Mouse (Mus musculus) ES-CJ7 (cell line): Measurements from ENCODE around the gene Tshz2.
A peak's percentile ranks its signal among the peaks of the same experiment; 100 is the strongest.

Experiments
- DNase-seq: peaks from one replicate; pipeline ENCODE4 v3.0.0; 2011; ENCODE audit warnings: low read depth, low spot score

Tshz2 gene

DNA sequence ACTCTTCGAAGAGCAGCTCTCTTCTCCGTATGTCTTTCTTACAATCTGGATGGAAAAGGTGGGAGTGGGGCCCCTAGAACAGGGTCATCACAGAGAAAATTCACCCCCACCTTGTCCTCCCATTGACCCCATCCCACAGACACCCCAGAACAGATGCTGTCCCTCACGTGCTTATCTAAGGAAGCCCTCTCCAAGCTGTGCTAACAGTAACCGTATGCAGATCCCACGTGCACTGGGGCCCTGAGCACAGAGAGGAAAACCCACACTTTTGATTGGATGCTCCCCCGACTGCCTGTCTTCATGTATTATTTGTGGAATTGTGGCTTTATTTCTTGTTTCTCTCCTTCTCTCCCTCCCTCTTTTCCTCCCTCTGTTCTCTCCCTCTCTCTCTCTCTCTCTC lies 229.9 kb downstream of the Tshz2 start:
- DNase-seq = no peak

DNA sequence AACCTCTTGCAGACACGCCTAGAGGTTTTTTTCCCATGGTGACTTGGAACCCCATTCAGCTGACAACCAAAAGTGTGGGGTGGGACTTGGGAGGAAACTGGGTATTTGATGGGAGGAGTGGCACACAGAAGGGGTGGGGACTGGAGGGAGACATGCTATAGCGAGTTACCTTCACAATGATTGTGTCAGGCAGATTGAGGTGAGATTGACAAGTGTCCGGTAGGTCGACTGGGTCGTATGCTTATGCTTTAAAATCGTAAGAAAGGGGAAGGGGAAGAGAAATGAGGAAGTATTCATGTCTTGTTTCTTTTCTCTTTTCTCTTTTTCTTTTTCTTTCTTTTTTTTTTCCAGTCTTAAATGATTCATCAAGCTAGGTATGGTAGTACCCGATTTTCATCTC lies 236.7 kb downstream of the Tshz2 start:
- DNase-seq = no peak

DNA sequence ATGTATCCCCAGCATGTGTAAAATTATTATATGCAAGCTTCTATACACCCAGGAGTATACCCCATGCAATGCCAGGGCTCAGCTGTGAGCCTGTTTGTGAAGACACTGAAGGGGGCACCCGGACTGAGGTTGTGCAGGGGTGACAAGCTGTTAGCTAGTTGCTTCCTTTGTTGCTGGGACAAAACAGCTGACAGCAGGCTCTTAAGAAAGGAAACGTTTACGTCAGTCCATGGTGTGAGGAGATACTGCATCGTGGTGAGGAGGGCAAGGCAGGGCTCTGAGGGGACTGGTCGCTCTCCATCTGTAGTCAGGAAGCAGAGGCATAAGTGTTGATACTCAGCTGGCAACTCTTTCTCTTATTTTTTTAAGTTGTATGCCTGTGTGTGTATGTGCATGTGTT lies 237.7 kb downstream of the Tshz2 start:
- DNase-seq = no peak

DNA sequence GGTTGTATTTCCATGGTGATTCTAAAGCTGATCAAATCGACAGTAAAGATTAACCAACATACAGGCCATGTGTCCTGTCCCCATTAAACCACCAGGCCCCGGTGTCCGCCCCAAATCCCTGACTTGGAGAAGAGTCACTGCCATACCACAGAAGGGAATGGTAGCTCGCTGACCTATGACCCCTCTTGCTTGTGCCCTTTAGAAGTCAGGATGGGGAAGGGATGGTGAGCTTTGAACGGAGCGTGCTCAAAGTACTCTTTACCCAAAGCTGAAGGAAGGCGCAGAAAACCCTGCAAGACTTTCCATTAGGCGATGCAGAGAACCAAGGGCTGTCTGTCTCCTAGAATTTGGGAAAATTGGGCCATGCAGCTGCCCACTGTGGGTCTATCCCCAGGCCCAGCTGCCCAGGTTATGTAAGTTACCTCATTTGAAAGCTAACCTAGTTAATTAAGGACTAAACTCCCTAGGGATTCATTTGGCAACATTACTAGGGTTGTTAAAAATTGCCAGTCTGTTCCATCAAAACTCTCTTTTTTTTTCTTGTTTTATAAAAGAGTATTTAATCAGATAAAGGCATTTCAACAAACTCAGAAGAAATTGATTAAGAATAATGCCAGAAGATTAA lies 238.7 kb downstream of the Tshz2 start:
- DNase-seq = no peak

DNA sequence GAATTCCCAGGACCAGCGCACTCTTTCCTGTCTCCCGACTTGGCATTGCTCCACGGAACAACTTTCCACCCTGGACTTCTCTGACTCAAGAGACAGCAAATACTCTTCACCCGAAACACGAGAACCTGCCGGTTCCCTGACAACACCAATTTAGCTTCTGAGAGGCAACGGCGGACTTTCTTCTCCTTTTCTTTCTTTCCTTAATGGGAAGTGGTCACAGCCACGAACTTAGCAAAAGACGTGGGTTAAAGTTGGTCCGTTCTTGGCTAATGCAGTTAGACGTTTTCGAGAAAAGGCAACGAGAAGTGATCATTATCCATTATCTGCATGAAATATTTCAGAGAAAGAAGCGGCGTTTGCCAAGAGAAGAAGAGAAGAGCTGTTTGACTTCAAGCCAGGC lies 240.6 kb downstream of the Tshz2 start:
- no peak for DNase-seq

DNA sequence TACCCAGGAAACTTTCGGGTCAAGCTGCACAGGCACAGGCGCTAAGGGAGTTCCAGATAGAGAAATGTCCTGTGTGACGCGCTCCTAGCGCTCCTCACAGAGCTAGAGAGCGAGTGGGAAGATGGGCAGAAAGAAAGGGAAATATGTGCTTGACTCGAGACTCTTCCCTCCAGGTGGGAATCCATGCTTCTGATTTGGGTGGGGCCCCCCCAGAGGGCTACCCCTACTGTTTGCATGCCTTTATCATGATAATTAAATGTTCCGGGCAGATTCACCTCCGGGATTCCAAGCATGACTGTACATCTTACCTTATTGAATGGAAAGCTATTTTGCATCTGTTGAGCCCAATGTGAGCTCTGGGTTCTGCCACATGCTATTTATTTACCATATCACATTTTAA lies 255.1 kb downstream of the Tshz2 start:
- peak; percentile 79 for DNase-seq

DNA sequence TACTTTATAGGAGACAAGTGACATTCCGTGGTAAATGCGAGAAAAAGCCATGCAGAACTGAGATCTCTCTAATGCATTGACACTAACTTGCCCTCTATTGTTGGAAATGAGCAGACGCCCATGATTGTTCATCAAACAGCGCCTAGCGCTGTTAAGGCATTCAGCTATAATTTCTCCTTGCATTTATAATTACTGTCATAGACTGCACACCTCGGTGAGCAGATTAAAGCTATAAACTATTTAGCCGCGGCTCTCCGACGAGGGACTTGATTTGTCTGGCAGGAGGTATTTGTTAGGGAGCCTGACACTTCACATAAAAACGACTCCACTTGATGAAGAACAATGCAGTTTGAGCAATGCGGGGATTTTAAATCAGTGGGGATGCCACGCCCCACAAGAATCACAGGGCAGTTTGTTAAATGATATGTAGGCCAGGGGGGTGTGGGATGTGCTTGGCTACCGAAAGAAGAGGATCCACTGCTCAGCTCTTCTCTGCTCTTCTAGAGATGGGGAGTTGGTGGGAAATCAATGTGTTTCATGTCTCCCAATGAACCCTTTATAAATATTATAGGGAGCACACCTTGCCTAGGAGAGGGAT lies 259.7 kb downstream of the Tshz2 start:
- DNase-seq = no peak

DNA sequence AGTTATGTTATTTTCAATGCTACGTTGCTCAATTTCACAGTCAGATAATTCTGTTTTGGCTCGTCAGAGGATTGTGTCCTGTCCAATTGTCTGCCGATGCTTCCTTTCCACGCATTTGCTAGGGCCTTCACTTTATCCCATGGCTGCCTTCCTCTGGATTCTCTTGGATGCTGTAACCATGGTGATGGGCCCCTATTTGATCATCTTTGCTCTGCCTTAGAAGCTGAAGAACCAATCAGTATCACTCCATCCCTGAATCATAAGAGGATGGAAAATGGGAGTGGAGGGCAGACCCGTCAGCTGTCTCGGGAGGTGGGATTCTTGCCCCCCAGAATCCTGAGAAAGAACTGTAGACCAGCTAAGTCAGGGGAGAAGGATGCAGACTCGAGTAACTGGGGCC lies 270.1 kb downstream of the Tshz2 start:
- DNase-seq = no peak

DNA sequence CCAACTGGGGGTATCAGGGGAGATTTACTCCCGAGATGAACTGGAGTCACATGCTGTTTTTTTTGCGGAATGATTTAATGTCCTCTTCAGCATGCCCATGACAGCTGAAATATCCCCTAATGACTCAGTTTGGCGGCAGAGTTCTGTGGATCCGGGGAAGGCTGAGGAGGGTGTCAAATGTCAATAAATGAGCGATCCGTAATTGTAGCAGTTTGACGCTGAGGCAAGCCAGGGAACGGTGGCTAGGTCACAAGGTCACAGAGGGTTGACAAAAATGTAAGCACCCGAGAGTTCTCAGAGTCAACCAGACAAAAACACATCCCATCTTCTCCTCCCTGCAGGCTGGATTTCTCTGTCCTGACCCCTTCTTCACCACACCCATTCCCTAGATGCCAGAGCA lies 273.6 kb downstream of the Tshz2 start:
- DNase-seq = no peak

DNA sequence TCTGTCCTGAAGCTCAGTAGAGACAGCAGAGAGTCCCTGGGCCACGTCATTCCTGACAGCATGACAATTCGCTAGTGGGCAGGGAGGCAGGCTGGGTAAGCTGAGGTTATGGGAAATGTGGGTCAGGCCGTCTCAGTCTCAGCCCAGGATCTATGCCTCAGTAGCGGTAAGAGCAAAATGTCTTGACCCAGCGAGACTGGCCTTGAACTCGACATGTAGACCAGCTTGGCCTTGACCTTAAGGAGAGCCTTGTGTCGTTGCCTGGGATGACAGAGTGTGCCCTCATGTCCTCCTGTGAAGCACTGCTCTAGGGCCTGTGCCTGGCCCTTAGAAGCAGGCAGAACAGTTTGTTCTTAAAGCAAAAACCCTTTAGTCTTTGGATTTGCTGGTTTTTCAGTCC lies 275.2 kb downstream of the Tshz2 start:
- no peak for DNase-seq

DNA sequence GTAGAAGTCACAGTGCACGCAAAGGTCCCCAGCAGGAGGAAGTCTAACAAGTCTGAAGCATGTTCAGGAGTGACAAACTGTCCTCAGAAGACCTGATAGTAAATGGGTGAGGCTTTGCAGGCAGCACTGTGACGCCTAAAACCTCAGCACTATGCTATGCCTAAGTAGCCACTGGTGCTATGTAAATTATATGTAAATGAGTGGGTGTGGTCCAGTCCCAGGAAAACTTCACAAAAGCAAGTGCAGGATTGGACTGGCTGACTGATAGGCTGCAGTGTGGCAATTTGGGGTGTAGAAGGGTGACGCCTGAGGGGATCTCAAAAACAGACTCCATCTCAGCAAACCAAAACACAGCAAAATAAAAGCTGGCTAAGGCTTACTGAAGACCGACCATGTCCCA lies 277.8 kb downstream of the Tshz2 start:
- DNase-seq = peak; percentile 66

DNA sequence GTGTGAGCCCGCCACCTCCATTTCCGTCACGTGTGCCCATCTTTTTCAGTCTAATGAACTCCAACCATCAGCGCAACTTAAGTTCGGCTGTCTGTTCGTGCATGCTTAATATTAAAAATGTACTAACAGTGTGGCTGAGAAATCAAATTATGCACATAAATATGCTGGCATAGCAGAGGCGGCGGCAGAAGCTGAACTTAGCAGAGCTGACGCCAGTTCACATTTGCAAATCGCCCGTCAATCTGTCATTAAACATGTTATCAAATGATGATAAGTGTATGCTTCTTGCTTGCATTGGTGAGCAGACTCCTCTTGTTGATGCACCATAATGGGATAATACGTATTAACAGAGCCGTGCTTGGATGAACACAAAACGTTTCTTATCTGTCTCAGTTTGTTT lies 280.0 kb downstream of the Tshz2 start:
- DNase-seq = no peak

DNA sequence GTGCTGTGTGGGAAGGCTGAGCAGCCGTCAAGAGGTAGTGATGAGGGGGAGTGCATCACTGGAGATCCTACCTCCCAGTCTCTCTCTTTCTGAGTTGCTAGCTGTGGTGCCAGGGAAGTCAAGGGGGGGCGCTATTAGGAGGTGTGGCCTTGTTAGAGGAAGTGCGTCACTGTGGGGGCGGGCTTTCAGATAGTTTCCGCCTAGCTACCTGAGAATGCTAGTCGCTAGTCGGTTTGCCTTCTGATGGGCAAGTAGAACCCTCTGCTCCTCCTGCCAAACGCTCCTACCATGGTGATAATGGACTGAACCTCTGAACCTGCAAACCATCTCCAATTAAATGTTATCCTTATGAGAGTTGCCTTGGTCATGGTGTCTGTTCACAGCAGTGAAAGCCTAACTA lies 282.1 kb downstream of the Tshz2 start:
- peak; percentile 98 for DNase-seq

DNA sequence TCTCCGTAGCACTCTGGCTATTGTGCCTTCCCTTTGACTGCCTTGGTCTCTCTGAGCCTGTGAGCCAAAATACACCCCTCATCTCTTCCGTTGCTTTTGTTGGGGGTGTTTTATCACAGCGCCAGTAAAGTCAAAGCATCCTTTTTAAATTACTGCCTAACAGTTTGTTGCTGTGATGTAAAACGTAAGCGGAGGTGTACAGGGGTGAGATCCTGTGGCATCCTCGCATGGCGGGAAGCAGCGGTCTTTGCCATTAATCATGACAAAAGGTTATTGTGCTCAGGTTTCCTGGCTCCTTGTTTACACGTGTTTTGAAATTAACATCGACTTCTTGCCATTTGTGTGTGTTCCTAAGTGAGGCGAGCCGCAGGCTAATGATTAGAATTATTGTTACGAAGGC lies 282.5 kb downstream of the Tshz2 start:
- peak; percentile 55 for DNase-seq

DNA sequence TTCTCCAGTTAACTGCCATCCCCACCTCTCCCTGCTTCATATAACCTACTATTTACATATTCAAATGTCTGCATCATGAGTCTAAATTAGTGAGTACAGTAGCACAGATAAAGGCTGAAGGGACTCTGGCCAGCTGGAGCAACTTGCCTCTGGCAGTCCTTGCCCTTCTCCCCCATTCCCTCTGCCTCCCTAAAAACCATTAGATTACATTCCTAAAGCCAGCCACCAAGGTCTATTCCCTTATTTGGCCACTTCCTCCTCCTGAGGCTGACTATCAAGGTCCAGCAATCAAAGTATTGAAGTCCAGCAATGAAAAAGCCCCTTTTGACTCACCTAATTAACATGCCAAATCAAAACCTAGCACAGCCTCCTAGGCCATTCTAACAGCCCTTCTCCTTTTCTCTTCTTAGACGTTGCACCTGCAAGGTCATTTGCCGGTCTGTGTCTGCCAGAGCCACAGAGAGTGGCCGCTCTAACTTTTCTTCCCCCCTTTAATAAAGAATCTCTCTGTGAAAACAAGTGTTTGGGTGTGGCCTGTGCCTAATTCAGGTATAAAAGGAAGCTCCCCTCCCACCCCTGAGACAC lies 286.4 kb downstream of the Tshz2 start:
- peak; percentile 80 for DNase-seq

DNA sequence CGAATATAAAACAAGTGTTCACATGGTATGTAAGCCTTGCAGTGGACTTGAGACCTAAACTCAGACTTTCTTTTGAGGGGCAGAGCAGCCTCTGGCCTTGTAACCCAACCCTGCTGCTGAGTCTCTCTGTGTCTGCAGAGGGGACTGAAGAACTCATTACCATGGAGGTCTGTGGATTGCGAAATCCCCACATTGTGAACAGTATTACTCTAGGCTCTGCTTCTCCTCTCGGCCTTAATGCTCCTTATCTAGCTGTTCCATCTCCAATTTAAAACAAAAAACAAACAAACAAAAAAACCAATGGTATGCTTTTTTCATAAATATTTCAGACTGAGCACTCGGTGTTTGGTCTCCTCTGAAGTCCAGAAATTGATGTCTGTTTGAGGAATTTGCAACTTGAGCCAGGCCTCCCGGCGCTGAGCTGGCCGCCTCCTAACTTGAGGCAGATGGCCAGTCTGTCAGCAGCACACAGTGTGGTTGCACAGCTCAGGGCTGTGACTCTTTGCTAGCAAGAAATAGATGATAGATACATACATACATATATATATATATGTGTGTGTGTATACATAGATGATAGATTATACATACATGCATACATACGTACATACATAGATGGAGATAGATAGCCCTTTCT lies 291.5 kb downstream of the Tshz2 start:
- DNase-seq = no peak

DNA sequence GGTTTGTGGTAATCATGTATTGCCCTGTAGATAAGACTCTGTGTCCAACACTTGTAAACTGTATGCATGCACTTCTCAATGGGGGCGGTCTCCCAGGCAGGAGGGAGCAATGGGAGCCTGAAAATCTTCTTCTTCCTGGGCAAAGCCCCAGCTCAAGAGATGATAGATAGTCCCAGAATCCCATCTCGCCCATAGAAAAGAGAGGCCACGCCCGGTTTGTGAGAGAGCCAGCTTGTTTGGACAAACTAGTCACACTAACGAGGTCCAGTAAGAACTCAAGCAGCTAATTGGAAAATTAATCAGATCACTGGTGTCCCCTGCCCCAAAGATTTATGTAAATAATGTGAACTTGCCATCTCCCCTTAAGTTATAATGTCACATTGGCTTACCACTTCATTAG lies 292.7 kb downstream of the Tshz2 start:
- DNase-seq = no peak

DNA sequence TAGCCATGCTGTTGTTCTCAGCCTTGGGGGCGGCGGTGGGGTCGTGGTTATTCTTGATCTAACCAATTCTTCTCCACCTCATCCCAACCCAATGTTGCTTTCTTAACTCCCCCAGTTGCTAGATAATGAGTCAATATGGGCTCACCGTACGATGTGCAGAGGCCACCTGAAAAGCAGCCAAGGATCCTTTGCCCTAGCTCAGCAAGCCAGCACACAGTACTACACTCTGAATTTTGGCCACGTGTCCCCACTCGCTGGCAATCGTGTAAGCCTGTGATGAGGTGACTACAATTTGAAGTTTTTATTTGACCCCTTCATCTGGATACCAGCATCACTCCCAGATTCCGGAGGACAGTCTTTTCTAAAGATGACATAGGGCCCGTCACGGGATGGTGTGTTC lies 293.2 kb downstream of the Tshz2 start:
- no peak for DNase-seq

DNA sequence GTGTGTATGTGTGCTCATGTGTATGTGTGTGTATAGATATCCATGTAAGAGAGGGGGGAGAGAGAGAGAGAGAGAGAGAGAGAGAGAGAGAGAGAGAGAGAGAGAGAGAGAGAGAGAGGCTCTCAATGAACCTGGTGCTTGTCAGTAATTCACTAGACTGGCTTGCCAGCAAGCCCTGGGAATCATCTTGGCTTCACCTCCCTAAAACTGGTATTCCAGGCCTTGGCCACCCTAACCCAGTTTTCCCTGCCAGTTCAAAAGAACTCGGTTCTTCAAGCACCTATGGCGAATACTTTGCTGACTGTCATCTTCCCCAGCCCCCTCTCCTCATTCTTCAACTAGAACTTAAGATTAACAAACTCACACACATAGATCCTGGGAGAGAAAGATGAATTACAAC lies 294.6 kb downstream of the Tshz2 start:
- no peak for DNase-seq

DNA sequence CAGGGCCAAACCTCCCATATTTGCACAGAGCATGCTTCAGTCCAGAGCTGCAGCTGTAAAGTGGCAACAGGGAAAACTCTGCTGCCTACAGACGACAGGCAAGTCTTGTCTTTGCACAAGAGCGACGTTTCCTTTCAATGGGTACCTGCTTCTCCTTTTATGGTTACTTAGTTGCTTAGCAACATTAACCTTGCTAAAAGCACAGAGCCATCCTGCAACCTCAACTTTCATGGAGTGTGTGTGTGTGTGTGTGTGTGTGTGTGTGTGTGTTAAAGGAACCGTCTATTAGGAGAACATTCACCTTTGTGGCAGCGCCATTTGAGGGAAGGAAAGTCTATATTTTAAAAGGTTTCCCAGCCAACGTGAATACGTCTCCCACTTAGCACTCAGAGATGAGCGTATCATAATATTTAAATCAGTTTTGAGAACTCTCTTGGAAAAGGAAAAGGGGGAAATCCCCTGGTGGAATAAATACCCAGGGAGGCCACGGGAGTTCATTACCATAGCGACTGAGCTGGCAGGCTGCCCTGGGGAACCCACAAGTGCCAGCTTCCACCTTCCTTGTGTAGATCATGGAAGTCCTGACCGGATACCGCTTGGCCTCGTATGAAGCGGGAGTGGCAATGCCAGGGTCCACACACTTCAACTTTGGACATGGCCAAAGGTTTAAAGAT lies 295.8 kb downstream of the Tshz2 start:
- DNase-seq = no peak

DNA sequence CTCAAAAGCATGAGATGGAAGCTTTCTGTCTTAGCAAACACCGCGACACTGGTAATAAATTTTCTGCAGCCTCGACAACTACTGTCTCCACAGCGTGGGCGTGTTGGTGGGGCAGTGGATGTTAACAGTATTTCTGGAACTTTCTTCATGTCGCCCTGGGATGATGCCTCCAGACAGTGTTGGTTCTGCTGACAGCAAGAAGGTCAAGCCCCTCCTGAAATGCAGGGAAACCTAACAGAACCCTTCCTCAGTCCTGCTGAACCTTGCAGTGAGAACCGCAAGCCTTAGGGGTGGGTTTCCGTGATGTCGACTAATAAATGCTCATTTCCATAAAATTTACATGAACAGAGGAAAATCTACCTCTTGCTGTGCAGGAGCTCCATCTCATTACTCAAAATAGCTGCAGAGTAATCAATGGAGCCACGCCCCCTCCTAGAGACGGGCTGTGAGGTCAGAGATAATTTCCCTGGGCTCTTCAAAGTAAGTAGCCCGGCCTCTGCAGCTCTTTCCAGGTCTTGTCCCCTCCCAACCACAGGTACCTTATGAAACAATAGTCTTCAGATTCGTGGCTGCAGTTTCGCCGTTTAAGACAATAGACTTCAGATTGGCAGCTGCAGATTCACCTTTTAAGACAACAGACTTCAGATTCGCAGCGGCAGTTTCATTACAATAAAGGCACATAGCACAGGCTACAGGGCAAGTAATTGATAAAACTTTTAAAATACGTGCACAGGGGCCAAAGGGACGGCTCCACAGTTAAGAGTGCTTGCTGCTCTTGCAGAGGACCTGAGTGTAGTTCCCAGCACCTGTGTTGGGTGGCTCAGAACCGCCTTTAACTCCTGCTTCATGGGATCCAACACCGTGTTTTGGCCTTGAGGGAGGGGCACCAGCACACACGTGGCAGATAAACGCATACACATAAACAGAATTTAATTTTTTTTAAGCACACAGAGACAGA lies 297.0 kb downstream of the Tshz2 start:
- DNase-seq = peak; percentile 94
